Mouse (Mus musculus) heart, embryonic 13.5 days (tissue): ENCODE measurements around the gene Cd2. TPM values are rescaled to one million over a fixed set of nuclear protein-coding genes. Genes with fewer than 3 reads are reported as not detected.

Source experiments
- polyA plus RNA-seq: library from polyadenylated mRNA; unstranded; fragments of >200 nt; fragmentation: Nextera tagmentation; extraction: Ambion mirVana; gene quantifications from 2 replicates; pipeline ENCODE4 v1.2.1, GENCODE M21; 2015

Cd2 gene
- polyA plus RNA-seq, 1 experiment from 2014 or later: not detected

Other genes with a start within 250 kb of the Cd2 start
- gene Ptgfrn, start 177.7 kb downstream of the Cd2 start, polyA plus RNA-seq: 5.1 and 6.8 TPM in 2 replicates
- gene Igsf3, start 89.1 kb upstream of the Cd2 start, polyA plus RNA-seq: 40.1 and 41.9 TPM in 2 replicates